Mouse (Mus musculus) thymus, adult 2 months (tissue): ENCODE measurements around the gene E2f7. TPM values are rescaled to one million over a fixed set of nuclear protein-coding genes. Genes with fewer than 3 reads are reported as not detected.

Source experiments
- DNase-seq: peaks from one replicate; pipeline ENCODE4 v3.0.0; 2021
- H3K27ac ChIP-seq: fragments of 200-500 bp; 2 replicates; pipeline ENCODE4 v1.5.1; 2012; ENCODE audit warnings: low read length, control low read depth; ENCODE audit not compliant: control insufficient read depth, insufficient read depth
- H3K27me3 ChIP-seq: fragments of 200-500 bp; 2 replicates; pipeline ENCODE4 v1.6.1; 2012; ENCODE audit warnings: mild to moderate bottlenecking, low read length, moderate library complexity, mixed read lengths; ENCODE audit not compliant: control insufficient read depth, insufficient read depth
- H3K36me3 ChIP-seq: fragments of 200-500 bp; 2 replicates; pipeline ENCODE4 v1.6.1; 2012; ENCODE audit warnings: mild to moderate bottlenecking, low read length, moderate library complexity; ENCODE audit not compliant: control insufficient read depth, insufficient read depth
- H3K4me1 ChIP-seq: fragments of 200-500 bp; replicated peaks from 2 replicates; pipeline ENCODE4 v1.6.1; 2012; ENCODE audit warnings: low read length; ENCODE audit not compliant: control insufficient read depth, insufficient read depth
- H3K4me3 ChIP-seq: fragments of 200-500 bp; 2 replicates; pipeline ENCODE4 v1.5.1; 2012; ENCODE audit warnings: mild to moderate bottlenecking, low read length, control low read depth, moderate library complexity; ENCODE audit not compliant: control insufficient read depth, insufficient read depth
- CTCF ChIP-seq: fragments of 200-500 bp; IDR thresholded peaks from 2 replicates; pipeline ENCODE4 v1.5.1; 2012; ENCODE audit warnings: mild to moderate bottlenecking, control low read depth, low read length, moderate library complexity, borderline replicate concordance; ENCODE audit not compliant: control insufficient read depth, poor library complexity, insufficient read depth; ENCODE audit errors: extremely low read depth
- POLR2A ChIP-seq: fragments of 200-500 bp; IDR thresholded peaks from 2 replicates; pipeline ENCODE4 v1.6.1; 2012; ENCODE audit warnings: mild to moderate bottlenecking, low read length, control low read depth, moderate library complexity; ENCODE audit not compliant: control insufficient read depth, poor library complexity, insufficient read depth; ENCODE audit errors: extremely low read depth
- WGBS: fragments of 180-500 bp; shearing (Covaris S2); methylation state at CpG from one replicate; pipeline ENCODE4 v1.1.7; 2018; 5-methylcytosine and 5-hydroxymethylcytosine counted together
- polyA plus RNA-seq: library from polyadenylated mRNA; depleted of rRNA; stranded (reverse); fragments of >200 nt; gene quantifications from 2 replicates; pipeline ENCODE4 v1.2.3, GENCODE M21; 2012

Gene E2f7
- polyA plus RNA-seq, 1 experiment = 3.9 TPM

GRCm38 (mm10) chr10:110789683-110790082, 44.4 kb downstream of the E2f7 start:
- 93% methylated on average over 8 of the region's 8 CpGs for WGBS
- no peaks in the 10 kb centered on the region for H3K27me3 ChIP-seq
- no peak for TF ChIP-seq CTCF
- H3K4me3 ChIP-seq = no peak overlapping the region
- no peak overlapping the region for H3K27ac ChIP-seq
- no peak for DNase-seq
- H3K36me3 ChIP-seq = peaks cover 4% of the 10 kb centered on the region
- H3K4me1 ChIP-seq = no peaks in the 10 kb centered on the region

GRCm38 (mm10) chr10:110793150-110793787, 48.0 kb downstream of the E2f7 start:
- Histone ChIP-seq H3K36me3 (no peaks in the 10 kb centered on the region), H3K27me3 (no peaks in the 10 kb centered on the region), H3K4me3 (no peak overlapping the region), H3K27ac (no peak overlapping the region), H3K4me1 (no peaks in the 10 kb centered on the region)
- TF ChIP-seq POLR2A (no peak), CTCF (no peak)
- no peak for DNase-seq
- WGBS = 33% methylated on average over 8 of the region's 8 CpGs

- DNase-seq = peak; percentile 28
- H3K36me3 ChIP-seq = no peaks in the 10 kb centered on the region
- no peaks in the 10 kb centered on the region for H3K27me3 ChIP-seq
- TF ChIP-seq POLR2A (no peak), CTCF (no peak)
- no peak overlapping the region for H3K4me3 ChIP-seq
- no peak overlapping the region for H3K27ac ChIP-seq
- H3K4me1 ChIP-seq = no peaks in the 10 kb centered on the region
- 10% methylated on average over 12 of the region's 12 CpGs for WGBS
Measured at GRCm38 (mm10) chr10:110794564-110795205, 49.4 kb downstream of the E2f7 start.

- Histone ChIP-seq H3K4me1 (no peaks in the 10 kb centered on the region), H3K27me3 (no peaks in the 10 kb centered on the region), H3K4me3 (no peak overlapping the region), H3K36me3 (no peaks in the 10 kb centered on the region), H3K27ac (no peak overlapping the region)
- TF ChIP-seq POLR2A (no peak), CTCF (no peak)
- DNase-seq = no peak
- WGBS = 71% methylated on average over 9 of the region's 9 CpGs
Measured at GRCm38 (mm10) chr10:110795206-110795796, 50.1 kb downstream of the E2f7 start.

GRCm38 (mm10) chr10:110801296-110801695, 56.1 kb downstream of the E2f7 start:
- Histone ChIP-seq H3K4me1 (no peaks in the 10 kb centered on the region), H3K36me3 (no peaks in the 10 kb centered on the region), H3K27me3 (no peaks in the 10 kb centered on the region), H3K4me3 (no peak overlapping the region), H3K27ac (no peak overlapping the region)
- TF ChIP-seq POLR2A (no peak), CTCF (no peak)
- DNase-seq = no peak
- 24% methylated on average over 3 of the region's 3 CpGs for WGBS

GRCm38 (mm10) chr10:110804279-110805024, 59.2 kb downstream of the E2f7 start:
- WGBS = 65% methylated on average over 11 of the region's 11 CpGs

More at GRCm38 (mm10) chr10:110804279-110805024, 59.2 kb downstream of the E2f7 start:
- no peak for DNase-seq
- H3K4me1 ChIP-seq = no peaks in the 10 kb centered on the region
- no peak overlapping the region for H3K27ac ChIP-seq
- no peak overlapping the region for H3K4me3 ChIP-seq
- TF ChIP-seq CTCF (no peak), POLR2A (no peak)
- H3K27me3 ChIP-seq = no peaks in the 10 kb centered on the region
- no peaks in the 10 kb centered on the region for H3K36me3 ChIP-seq
